Mouse (Mus musculus): ENCODE data around the gene Tmem100.

Tmem100 gene

GRCm38 (mm10) chr11:90015281-90015680 lies 14.9 kb upstream of the Tmem100 start:
- DNase-seq = no peak

GRCm38 (mm10) chr11:90019161-90019560 lies 11.0 kb upstream of the Tmem100 start:
- DNase-seq = no peak

- DNase-seq = no peak
These were observed 4.0 kb upstream of the Tmem100 start for GRCm38 (mm10) chr11:90025891-90026801.

GRCm38 (mm10) chr11:90026802-90027174 lies 3.4 kb upstream of the Tmem100 start:
- DNase-seq = no peak

GRCm38 (mm10) chr11:90027216-90027615 lies 2.9 kb upstream of the Tmem100 start:
- DNase-seq = no peak

GRCm38 (mm10) chr11:90028746-90029145 lies 1.4 kb upstream of the Tmem100 start:
- DNase-seq = no peak

GRCm38 (mm10) chr11:90029354-90029753 lies 794 bp upstream of the Tmem100 start:
- DNase-seq = peak; percentile 55

- DNase-seq = peak; percentile 49
These were observed 409 bp downstream of the Tmem100 start for GRCm38 (mm10) chr11:90030557-90030956.

- DNase-seq = no peak
These were observed 928 bp downstream of the Tmem100 start for GRCm38 (mm10) chr11:90031076-90031475.

- DNase-seq = no peak
These were observed 2.7 kb downstream of the Tmem100 start for GRCm38 (mm10) chr11:90032807-90033206.

- DNase-seq = no peak
These were observed 3.3 kb downstream of the Tmem100 start for GRCm38 (mm10) chr11:90033442-90033841.

GRCm38 (mm10) chr11:90034646-90035045 lies 4.5 kb downstream of the Tmem100 start:
- DNase-seq = no peak

GRCm38 (mm10) chr11:90035532-90035931 lies 5.4 kb downstream of the Tmem100 start:
- no peak for DNase-seq

- DNase-seq = no peak
These were observed 6.3 kb downstream of the Tmem100 start for GRCm38 (mm10) chr11:90036416-90036815.

GRCm38 (mm10) chr11:90038022-90038421 lies 7.9 kb downstream of the Tmem100 start:
- no peak for DNase-seq

GRCm38 (mm10) chr11:90044459-90044858 lies 14.3 kb downstream of the Tmem100 start:
- DNase-seq = no peak

- no peak for DNase-seq
These were observed 16.1 kb downstream of the Tmem100 start for GRCm38 (mm10) chr11:90046211-90046610.

- no peak for DNase-seq
These were observed 17.1 kb downstream of the Tmem100 start for GRCm38 (mm10) chr11:90047271-90047670.

- DNase-seq = no peak
These were observed 19.9 kb downstream of the Tmem100 start for GRCm38 (mm10) chr11:90050016-90050415.

GRCm38 (mm10) chr11:90052785-90053184 lies 22.6 kb downstream of the Tmem100 start:
- no peak for DNase-seq

- DNase-seq = no peak
These were observed 23.7 kb downstream of the Tmem100 start for GRCm38 (mm10) chr11:90053820-90054219.

GRCm38 (mm10) chr11:90054401-90054800 lies 24.3 kb downstream of the Tmem100 start:
- no peak for DNase-seq

GRCm38 (mm10) chr11:90057070-90057469 lies 26.9 kb downstream of the Tmem100 start:
- peak; percentile 43 for DNase-seq

GRCm38 (mm10) chr11:90059241-90059640 lies 29.1 kb downstream of the Tmem100 start:
- no peak for DNase-seq

- DNase-seq = peak; percentile 31
These were observed 32.5 kb downstream of the Tmem100 start for GRCm38 (mm10) chr11:90062657-90063056.

Data from layer of hippocampus, adult 9-11 months (tissue).